Mouse (Mus musculus) embryonic fibroblast, embryonic 13.5 days (primary cell): ENCODE results near the gene Hist2h2aa2.

Experiments
- CTCF ChIP-seq: IDR thresholded peaks from 2 replicates; pipeline ENCODE4 v1.5.1; 2011; ENCODE audit warnings: mild to moderate bottlenecking, control low read depth, low read length, moderate library complexity, borderline replicate concordance; ENCODE audit not compliant: insufficient read depth
- POLR2A ChIP-seq: IDR thresholded peaks from 2 replicates; pipeline ENCODE4 v1.6.1; 2011; ENCODE audit warnings: low read depth, mild to moderate bottlenecking, control low read depth, low read length, moderate library complexity

GRCm38 (mm10) chr3:96273591-96274465 lies 33.8 kb upstream of the Hist2h2aa2 start:
- TF ChIP-seq POLR2A = no peak
- no peak for TF ChIP-seq CTCF
